ENCODE assay signal across 8 mouse cellular contexts in genomic region chr6:50937094-50937493, GRCm38 (mm10).
A peak's percentile ranks its signal among the peaks of the same experiment; 100 is the strongest.
DNase-seq lines count a peak whose midpoint lies in the region; TF ChIP-seq lines count a peak whose summit lies in the region.
"Had no signal": no experiment of that assay in that cellular context is flagged by ENCODE, and none has a peak within 500 bp of the region (broad histone marks: within the 10 kb centered on the region; RNA-seq: fewer than 3 reads in every experiment).

No protein-coding gene starts in this region.

- no peak overlapping the region for H3K4me3 ChIP-seq in MEL (ENCODE audit: control insufficient read depth in 1 of 2, insufficient read depth in 1 of 2, low read depth in 2 of 2, low read length in 2 of 2)
- H3K4me3 ChIP-seq: limb, embryonic 15.5 days had no signal

- no peaks in the 10 kb centered on the region for H3K9me3 ChIP-seq in MEL (replicated peaks; ENCODE audit: insufficient read depth, low read length)
- H3K9me3 ChIP-seq: limb, embryonic 15.5 days had no signal

- no peaks in the 10 kb centered on the region for H3K27me3 ChIP-seq in MEL (ENCODE audit: control insufficient read depth in 1 of 2, insufficient read depth in 2 of 2, low read length in 2 of 2)

- peak; percentile 79 for DNase-seq in CD4-positive, CD25-positive, alpha-beta regulatory T cell, adult 2 months (ENCODE audit: low read depth, low spot score)
- peak; percentile 59 for DNase-seq in MEL (ENCODE audit: low read depth, low spot score)
- DNase-seq in cerebellum, adult 8-10 months, result peak; percentile 78
- peak; percentile 70 for DNase-seq in gastrocnemius, postnatal 14 days
- peak; percentile 46 for DNase-seq in layer of hippocampus, adult 9-10 months (ENCODE audit: low spot score)
- DNase-seq in lung, postnatal 4 days, result peak; percentile 64 to 80
- DNase-seq in spleen, postnatal 14 days (ENCODE audit: low spot score in 2 of 2), result peak; percentile 32 to 73

- H3K9ac ChIP-seq in MEL (ENCODE audit: control insufficient read depth, low read depth, low read length, poor library complexity, severe bottlenecking), result no peak overlapping the region
- H3K9ac ChIP-seq: limb, embryonic 15.5 days had no signal

- no peaks in the 10 kb centered on the region for H3K36me3 ChIP-seq in MEL (ENCODE audit: control insufficient read depth in 1 of 2, insufficient read depth in 2 of 2, low read length in 2 of 2)
- H3K36me3 ChIP-seq: limb, embryonic 15.5 days had no signal

- TF ChIP-seq RAD21 in MEL (IDR thresholded peaks at IDR 0.05; ENCODE audit: low read depth, low read length), result peak; percentile 50

- TF ChIP-seq EP300 in MEL (IDR thresholded peaks at IDR 0.05; ENCODE audit: low read depth in 1 of 2, low read length in 2 of 2), result no peak

- TF ChIP-seq POLR2A in MEL (IDR thresholded peaks at IDR 0.05; ENCODE audit: control insufficient read depth in 1 of 2, insufficient read depth in 1 of 2, low read depth in 1 of 2, low read length in 2 of 2, poor library complexity in 1 of 2), result no peak

- intact Hi-C loops in gastrocnemius, postnatal 14 days (cut with DNase I; ENCODE audit: low total_unique reads), result loop anchor here (2.0 kb wide), 2 partner anchors 128 to 258 kb away; no protein-coding TSS in a partner anchor

- H3K79me2 ChIP-seq in MEL (ENCODE audit: control insufficient read depth, insufficient read depth, low read length, poor library complexity), result no peaks in the 10 kb centered on the region

- no peak overlapping the region for H3K27ac ChIP-seq in MEL (ENCODE audit: control insufficient read depth, low read depth, low read length)

- TF ChIP-seq CTCF in MEL (IDR thresholded peaks at IDR 0.05 in 2 of 3, conservative IDR thresholded peaks at IDR 0.05 in 1 of 3; ENCODE audit: control insufficient read depth in 1 of 3, insufficient read depth in 1 of 3, low read depth in 2 of 3, low read length in 3 of 3, poor library complexity in 1 of 3, severe bottlenecking in 1 of 3), result peak in 2 of 3 experiments; percentile 71 to 98

- no peaks in the 10 kb centered on the region for H3K4me1 ChIP-seq in MEL (ENCODE audit: control insufficient read depth in 1 of 2, insufficient read depth in 2 of 2, low read length in 2 of 2)

TF ChIP-seq in MEL, 35 proteins besides CTCF, POLR2A, EP300 and RAD21:
- no peak for TF ChIP-seq MAZ (IDR thresholded peaks at IDR 0.05; ENCODE audit: low read depth, low read length)
- peak; percentile 25; the same call in 1 of the 2 replicates for TF ChIP-seq ZNF384 (IDR thresholded peaks at IDR 0.05; ENCODE audit: low read depth, low read length)
- peak; percentile 6; the same call in 1 of the 2 replicates for TF ChIP-seq ZC3H11A (IDR thresholded peaks at IDR 0.05; ENCODE audit: low read depth, low read length)
- TF ChIP-seq SMC3 (IDR thresholded peaks at IDR 0.05; ENCODE audit: low read depth, low read length), result peak; percentile 87
